Mouse (Mus musculus) 3T3-L1 (cell line): ENCODE results near the gene Acad11.

ENCODE experiments used
- DNase-seq: peaks from one replicate; pipeline ENCODE4 v3.0.0-alpha.2; 2015; ENCODE audit warnings: low read depth, low spot score

Acad11 gene

DNA sequence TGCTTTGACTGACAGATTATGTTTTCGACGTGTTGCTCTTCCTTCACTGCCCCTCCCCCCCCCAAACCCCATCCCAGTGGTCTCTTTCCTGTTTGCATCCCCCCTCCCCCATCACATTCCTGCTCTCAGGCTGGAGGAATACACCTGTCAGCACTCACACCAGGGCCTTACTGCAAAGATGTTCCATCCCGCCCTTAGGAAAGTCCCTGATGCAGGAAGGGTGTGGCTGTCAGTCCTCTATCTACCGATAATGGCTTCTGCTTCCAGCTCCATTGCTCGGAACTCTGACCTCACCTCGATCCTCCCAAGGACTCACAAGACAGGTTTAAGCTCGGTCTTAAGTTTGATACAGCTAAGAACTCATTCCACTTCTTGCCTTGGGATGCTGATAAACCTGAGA is 83.5 kb downstream of the Acad11 start:
- peak; percentile 4 for DNase-seq

DNA sequence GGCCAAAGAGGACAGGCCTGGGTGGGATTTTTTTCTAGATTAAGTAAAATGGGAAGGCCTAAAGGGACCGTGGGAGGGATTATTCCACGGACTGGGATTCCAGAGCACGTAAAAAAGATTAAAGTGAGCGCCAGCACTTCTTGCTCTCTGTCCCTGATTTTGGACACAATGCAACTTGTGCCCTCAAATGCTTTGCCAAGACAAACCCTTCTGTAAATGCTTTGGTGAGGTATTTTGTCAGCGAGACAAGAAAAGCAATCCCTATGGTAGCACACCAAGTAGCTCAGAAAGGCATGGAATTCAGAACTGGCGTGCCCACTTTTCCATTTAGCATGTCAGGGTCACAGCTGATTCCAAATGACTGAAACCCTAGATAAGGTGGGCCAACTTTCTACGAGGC is 85.8 kb downstream of the Acad11 start:
- DNase-seq = no peak

DNA sequence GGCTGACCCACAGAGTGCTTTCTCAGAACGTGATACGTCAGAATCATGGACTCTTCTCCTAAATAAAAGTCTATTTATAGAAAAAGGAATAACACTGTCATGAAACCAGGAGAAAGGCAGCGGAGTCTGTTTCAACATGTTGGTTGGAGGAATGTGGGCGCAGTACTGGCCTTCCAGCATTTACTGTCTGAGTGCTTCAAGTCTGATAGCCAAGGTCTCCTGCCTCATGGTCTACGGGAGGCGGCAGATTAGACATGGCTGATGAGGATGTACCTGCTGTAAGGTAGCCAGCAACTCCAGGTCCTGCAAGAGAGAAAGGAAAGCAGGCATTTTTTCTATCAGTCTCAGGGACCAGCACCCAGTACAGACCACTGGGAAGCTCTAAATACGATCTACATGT is 88.9 kb downstream of the Acad11 start:
- DNase-seq = no peak

DNA sequence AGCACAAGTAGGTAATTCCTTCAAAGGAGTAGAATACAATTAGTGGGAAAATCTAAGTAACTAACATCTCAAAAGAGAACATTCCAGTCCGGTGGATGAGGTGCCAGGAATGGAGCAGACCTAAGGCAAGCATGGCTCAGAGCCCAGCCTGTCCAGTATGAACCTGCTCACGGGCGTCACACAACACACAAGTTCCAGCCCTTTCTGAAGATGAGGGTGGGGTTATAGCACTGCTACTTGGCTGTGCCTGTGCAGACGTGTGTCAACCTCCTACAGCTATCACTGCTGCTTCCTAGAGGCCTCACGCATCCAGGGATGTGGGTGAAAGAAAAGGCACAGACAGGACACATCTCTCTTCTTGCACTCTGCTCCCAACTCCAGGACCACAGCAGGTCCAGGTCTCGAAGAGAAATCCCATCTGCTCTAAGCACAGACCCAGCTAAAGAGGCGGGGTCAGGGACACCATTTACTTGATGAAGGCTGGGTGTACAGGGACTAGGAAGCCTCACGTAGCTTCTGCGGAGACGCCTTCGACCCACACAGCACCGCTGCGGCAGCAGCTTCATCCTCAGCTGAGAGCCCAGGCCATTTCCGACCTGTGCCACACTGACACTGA is 92.0 kb downstream of the Acad11 start:
- no peak for DNase-seq

DNA sequence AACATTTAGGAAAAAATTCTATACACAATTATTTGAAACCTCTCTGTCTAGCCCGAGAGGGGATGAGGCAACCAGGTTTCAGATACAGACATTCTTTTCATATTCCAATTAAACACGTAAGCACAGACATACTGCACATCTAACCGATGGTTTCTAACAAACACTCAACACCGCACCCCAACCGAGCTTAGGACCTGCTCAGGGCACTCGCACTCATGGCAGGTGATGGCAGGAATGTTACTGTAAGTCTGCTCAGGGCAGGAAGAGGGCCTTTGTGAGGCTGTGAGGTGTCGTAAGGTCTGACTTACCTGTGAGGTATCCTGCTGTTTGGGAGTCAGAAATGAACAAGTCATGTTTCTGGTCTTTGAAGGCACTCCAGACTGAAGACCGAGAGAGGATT is 93.3 kb downstream of the Acad11 start:
- DNase-seq = no peak

DNA sequence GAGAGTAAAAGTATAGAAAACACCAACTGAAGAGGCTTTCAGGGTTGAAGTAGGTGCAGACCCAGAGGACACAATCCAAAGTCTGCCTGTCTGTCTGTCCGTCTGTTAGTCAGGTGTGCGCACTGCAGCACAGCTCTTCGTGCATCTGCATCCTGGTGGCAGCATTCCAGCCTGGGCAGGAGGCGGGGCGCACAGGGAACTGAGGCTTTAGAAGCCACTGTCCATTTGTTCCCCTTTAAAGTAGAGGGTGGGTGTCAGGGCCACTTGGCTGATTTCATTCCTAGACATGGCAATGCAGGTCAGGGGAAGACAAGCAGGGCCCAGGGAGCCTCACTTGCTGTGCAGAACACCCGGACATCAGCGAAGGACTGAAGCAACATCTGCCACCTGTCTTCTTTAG is 94.1 kb downstream of the Acad11 start:
- no peak for DNase-seq

DNA sequence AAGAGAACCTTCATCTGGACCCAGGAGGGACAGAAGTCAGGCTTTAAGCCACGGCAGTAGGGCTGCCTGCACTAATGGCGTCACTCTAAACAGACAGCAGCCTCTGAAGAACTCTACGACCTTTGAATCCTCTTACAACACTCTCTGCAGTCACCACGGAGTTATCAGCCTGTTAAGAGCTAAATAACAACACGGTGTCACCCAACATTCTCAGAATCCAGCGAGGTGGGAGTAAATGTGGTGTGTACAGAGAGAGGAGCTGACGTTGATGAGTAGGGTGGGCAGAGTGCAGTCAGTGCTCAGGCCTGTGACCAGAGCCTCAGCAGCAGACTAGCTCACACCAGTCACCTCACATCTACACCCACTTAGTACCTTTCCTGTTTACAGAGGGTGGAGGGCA is 97.9 kb downstream of the Acad11 start:
- DNase-seq = no peak

DNA sequence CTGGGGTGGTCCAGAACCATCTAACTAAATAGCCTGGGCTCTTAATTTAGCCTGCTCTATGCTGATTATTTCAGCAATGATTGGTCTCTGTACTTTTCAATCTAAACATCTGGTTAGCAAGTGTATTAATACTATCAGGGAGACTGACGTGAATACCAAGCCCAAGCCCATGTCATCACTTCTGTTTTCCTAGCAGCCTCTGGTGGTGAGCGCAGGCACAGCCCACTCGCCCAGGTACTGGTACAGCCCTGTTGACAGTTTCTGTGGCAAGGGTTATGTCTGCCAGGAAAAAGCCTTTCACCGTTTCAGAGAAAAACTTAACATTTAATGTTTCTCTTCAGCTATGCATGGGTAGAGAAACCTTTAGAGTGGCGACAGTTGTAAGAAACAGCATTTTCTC is 101.0 kb downstream of the Acad11 start:
- no peak for DNase-seq

DNA sequence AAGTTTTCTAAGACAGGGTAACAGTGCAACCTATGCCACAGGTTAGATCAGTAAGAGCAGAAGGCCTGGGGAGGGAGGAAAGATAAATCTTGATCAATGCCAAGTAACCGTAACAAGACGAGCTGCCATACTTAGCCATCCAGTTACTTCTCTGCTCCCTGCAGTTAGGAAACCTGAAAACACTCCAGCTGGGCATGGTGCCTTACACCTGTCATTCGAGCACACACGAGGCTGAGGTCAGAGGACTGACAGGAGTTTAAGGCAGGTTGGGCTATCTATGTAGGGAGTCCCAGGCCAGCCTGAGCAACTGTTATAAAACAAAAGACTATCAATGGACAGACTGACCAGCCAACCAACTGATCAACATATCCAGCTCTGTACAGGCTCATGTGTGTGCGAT is 102.7 kb downstream of the Acad11 start:
- DNase-seq = no peak

DNA sequence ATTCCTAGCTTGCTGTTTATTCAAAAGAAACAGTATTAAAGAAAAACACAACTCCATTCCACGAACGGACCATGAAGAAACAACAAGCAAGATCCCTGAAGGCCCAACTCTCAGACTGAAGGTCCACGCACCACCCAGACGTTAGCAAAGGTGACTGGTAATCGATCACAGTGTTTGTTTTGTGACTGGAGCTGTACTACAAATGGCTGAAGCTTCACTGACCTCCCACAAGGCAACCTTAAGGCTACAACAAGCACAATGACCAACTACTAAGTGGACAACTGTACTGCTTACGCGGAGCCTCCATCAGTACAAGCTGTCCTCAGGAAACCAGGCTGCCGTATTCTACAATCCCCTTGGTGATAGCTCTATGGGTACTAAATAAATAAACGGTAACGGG is 106.8 kb downstream of the Acad11 start:
- DNase-seq = no peak

DNA sequence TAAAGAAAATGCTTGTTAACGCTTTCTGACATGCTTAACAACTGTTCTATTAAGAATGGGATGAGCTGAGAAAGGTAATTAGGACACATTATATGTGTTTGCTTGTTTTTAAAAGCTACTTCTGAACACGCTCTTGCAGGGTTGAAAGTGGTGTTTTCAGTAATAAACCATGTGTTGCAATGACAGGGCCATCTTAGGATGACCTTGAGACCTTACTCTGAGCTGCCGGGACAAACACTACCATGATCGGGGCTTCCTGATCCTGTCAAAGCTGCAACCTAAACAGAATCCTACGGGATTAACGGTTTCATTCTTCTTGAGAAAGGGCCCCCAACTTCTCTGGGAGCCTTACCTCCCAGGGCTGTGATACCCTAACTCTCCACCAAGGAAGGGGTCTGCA is 108.5 kb downstream of the Acad11 start:
- no peak for DNase-seq

DNA sequence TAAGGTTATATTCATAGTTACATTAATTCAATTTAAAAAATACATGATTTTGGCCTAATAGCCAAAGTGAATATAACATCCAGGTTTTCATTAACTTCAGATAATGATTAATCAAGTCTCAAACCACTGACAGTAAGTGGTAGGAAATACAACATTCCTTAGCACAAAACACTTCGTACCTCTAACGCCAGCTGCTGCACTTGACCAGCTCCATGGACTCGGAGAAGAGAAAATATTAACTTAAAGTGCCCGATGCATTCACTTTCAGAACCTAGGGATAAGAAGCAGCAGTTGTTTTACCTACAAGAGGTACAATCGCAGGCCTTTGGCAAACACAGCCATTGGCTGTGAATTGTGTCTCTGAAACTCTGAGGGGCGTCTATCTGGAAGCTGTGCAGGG is 109.2 kb downstream of the Acad11 start:
- no peak for DNase-seq
